Mouse (Mus musculus) monocyte, adult 2 months (primary cell): ENCODE results near the gene Ablim1.

Experiments
- DNase-seq, 2 experiments: peaks; one replicate each; pipeline ENCODE4 v3.0.0; 2022; ENCODE audit warnings: low spot score in 2 of 2, low read depth in 1 of 2

Ablim1 gene

GRCm38 (mm10) chr19:57106513-57106912, 208.2 kb downstream of the Ablim1 start:
- no peak for DNase-seq

GRCm38 (mm10) chr19:57106031-57106430, 208.7 kb downstream of the Ablim1 start:
- no peak for DNase-seq

- DNase-seq, result no peak
Measured at GRCm38 (mm10) chr19:57105156-57105555, 209.6 kb downstream of the Ablim1 start.

GRCm38 (mm10) chr19:57104171-57104748, 210.5 kb downstream of the Ablim1 start:
- no peak for DNase-seq

DNA sequence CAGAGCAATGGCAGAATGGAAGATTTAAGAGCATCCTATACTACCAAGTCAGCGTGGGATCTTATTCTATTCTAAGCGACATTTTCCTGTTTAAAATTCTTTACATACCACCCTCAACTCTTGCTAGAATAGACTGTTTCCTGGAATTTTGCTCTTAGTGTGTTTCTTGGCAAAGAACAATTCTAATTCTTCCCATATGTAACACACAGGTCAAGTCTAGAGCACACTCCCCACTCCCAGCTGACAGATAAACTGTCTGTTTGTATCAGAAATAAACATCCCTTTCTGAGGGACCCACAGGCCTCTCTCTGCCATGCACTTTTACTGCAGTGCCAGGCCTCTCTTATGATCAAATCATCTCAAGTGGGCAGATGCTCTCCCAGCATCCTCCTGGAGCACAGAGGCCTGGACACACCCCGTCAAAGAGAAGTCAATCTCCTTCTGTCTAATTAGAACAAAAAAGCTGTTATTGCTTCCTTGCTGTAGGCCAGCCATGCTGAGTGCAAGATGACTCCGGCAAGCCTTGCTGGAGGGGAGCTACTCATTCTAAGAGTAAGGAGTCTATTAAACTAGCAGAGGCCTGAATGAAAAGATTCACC, 211.3 kb downstream of the Ablim1 start:
- DNase-seq, result no peak

- DNase-seq, result no peak
Measured at GRCm38 (mm10) chr19:57101986-57102385, 212.7 kb downstream of the Ablim1 start.

GRCm38 (mm10) chr19:57100753-57101446, 213.8 kb downstream of the Ablim1 start:
- DNase-seq, result no peak

- no peak for DNase-seq
Measured at GRCm38 (mm10) chr19:57099986-57100385, 214.7 kb downstream of the Ablim1 start.

GRCm38 (mm10) chr19:57099094-57099357, 215.7 kb downstream of the Ablim1 start:
- DNase-seq, result no peak

DNA sequence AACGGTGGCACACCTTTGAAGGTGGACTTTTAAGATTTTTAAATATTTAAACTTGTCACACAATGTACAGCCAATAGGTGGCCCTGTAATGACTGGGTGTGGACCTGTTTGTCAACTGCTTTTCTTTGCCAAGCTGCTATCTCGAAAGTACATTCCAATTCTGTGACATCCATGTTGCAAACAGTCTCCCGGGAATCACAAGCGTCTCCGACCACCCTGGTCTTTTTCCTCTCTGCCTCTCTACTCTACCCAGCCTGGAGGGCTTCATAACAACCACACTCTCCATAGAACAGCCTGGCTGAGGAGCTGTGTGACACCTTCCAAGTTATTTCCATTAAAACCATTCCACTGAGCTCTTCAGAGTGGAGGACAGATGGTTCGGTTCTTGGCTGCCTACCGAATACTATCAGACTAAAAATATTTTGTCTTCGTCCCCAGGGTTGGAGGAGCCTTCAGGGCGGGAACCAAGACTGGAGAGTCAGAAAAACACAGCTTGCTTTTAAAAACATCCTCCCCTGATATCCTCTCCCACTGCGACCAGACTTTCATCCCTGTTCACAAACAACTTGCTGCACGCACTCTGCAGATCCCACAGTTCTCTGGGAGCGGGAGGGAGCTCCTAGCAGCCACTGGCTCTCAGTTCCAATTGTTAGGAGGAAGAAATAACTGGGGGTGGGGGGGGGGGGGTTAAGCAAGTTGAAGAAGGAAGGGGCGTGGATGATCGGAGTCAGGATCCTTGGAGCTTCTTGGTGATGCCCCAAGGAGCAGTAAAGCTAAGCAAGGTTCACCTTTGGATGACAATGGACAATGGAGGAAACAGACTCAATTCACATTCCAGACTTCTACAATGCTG, 216.3 kb downstream of the Ablim1 start:
- DNase-seq, result no peak

- no peak for DNase-seq
Measured at GRCm38 (mm10) chr19:57095340-57095739, 219.4 kb downstream of the Ablim1 start.

- DNase-seq, result no peak
Measured at GRCm38 (mm10) chr19:57093698-57094004, 221.1 kb downstream of the Ablim1 start.

DNA sequence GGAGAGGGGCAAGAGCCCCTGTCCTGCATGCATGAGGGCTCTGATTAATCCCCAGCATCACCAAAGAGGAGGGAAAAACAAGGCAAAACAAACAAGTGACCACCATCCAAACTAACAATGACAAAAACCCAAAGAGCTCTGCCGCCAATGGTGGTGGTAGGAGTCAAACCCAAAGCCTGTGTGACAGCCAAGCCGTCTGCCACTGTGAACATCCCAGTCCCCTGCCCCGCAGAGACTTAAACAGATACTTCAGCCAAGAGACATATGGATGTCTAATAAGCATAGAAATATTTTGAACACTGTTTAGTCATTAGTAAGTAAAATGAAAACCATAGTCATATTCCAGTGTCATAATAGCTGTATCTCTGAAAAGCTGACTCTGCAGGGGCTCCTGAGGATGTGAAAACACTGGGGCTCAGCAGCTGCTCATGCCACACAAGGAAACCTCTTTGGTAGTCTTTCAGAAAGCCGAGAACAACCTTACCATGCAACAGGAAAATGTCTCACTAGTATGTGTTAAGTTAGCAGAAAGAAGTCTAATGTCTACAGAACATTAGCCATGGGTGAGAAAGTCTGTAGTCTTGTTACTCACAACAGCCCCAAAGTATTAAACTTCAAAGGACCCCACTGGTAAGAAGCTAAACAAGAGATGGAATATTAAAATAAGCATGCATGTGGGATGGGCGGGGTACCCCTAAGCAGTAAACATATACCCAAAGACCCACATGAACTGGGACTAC, 221.6 kb downstream of the Ablim1 start:
- no peak for DNase-seq

- DNase-seq, result no peak
Measured at GRCm38 (mm10) chr19:57091278-57091677, 223.4 kb downstream of the Ablim1 start.

DNA sequence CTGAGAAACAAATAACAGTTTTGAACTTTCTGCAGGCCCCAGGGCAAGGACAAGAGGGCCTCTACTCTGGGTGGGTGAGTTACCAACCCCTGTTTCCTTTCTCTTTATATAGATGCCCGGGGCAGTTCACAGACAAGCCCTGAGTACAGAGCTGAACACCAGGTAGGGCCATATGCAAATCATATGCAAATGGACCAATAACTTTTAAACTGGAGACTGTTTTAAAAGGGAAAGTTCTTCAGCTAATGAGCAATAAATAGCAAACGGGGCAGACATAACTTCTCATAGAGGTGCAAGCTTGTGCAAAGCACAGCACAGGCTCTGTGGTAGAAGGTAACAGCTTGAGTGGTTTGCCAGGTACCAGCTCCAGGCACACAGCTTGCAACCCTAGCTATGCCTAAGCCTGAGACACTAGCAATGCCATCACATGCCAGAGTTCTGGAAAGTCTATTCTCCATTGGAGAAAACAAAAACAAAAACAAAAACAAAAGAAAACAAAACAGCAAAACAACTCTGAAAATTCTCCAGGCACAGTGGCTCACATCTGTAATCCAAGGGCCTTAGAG, 225.8 kb downstream of the Ablim1 start:
- no peak for DNase-seq

DNA sequence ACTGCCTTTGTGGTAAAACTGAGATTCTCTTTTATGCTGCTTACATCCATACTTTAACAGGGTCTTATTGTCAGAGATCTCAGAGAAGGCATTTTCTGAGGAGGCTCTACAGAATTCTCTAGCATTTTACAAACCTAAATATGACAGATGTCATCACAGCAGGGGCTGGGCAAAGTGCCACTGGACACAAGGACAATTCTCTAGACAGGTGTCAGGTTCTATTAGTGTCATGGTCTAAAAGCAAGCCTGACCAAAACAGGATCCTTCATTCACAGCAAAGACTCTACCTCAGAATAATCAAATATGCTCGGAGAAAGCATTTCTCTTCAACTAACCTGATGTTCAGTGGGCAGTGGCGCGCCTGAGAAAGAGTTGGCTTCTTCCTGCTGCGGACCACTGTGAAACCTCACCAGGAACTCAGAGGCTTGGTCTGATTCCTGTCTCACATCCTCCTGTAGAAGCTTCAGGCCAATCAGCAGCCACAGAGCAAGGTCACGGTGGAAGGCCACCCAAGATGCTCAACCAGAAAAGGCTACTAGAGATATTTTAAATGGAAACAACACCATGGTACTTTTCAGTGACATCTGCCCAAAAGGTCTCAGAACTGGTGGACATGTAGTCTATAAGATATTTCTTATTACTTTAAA, 230.1 kb downstream of the Ablim1 start:
- DNase-seq, result no peak

GRCm38 (mm10) chr19:57083887-57084286, 230.8 kb downstream of the Ablim1 start:
- DNase-seq, result no peak

- DNase-seq, result no peak
Measured at GRCm38 (mm10) chr19:57083183-57083555, 231.6 kb downstream of the Ablim1 start.

- DNase-seq, result no peak
Measured at GRCm38 (mm10) chr19:57082454-57083182, 232.1 kb downstream of the Ablim1 start.

GRCm38 (mm10) chr19:57081536-57081935, 233.2 kb downstream of the Ablim1 start:
- DNase-seq, result no peak
